12 mouse cellular contexts compared by ENCODE assay signal in genomic region chr17:27940352-27940751, GRCm38 (mm10). TPM values are rescaled to one million over a fixed set of nuclear protein-coding genes. Genes with fewer than 3 reads are reported as not detected.
DNase-seq lines count a peak whose midpoint lies in the region; ATAC-seq and TF ChIP-seq lines count a peak whose summit lies in the region.
"Had no signal": no experiment of that assay in that cellular context is flagged by ENCODE, and none has a peak within 500 bp of the region (broad histone marks: within the 10 kb centered on the region; RNA-seq: fewer than 3 reads in every experiment).

No protein-coding gene starts in this region.

- H3K36me3 ChIP-seq in heart, adult 2 months (ENCODE audit: control insufficient read depth, insufficient read depth, low read length), result no peaks in the 10 kb centered on the region; the same call in 1 of the 2 replicates
- no peaks in the 10 kb centered on the region for H3K36me3 ChIP-seq in neural tube, embryonic 13.5 days
- no peaks in the 10 kb centered on the region for H3K36me3 ChIP-seq in forebrain, embryonic 13.5 days (ENCODE audit: poor library complexity, severe bottlenecking)

- no peak for TF ChIP-seq EP300 in heart, adult 2 months (IDR thresholded peaks at IDR 0.05; ENCODE audit: insufficient read depth, low read depth, low read length)

- no peak overlapping the region for H3K4me2 ChIP-seq in neural tube, embryonic 13.5 days
- no peak overlapping the region for H3K4me2 ChIP-seq in forebrain, embryonic 13.5 days

- no peak for TF ChIP-seq POLR2A in heart, adult 2 months (IDR thresholded peaks at IDR 0.05; ENCODE audit: insufficient read depth, low read depth, low read length)

- intact Hi-C loops in heart, adult 2 months (cut with DNase I), result loop anchor here (2.0 kb wide), 2 partner anchors 16 to 26 kb away; no protein-coding TSS in a partner anchor

- no peak for ATAC-seq in neural tube, embryonic 13.5 days (ENCODE audit: low read depth)
- no peak for ATAC-seq in forebrain, embryonic 13.5 days
- ATAC-seq: CD4-positive, CD25-positive, alpha-beta regulatory T cell, adult 4 months had no signal

- peaks cover 4% of the 10 kb centered on the region for H3K79me2 ChIP-seq in heart, adult 2 months (replicated peaks; ENCODE audit: control insufficient read depth, insufficient read depth, low read length)

- peaks cover 32% of the 10 kb centered on the region for H3K4me1 ChIP-seq in heart, adult 2 months (ENCODE audit: control insufficient read depth, insufficient read depth, low read length)
- H3K4me1 ChIP-seq in neural tube, embryonic 13.5 days (replicated peaks), result peaks cover 52% of the 10 kb centered on the region
- peaks cover 27% of the 10 kb centered on the region for H3K4me1 ChIP-seq in forebrain, embryonic 13.5 days

- TF ChIP-seq CTCF in heart, adult 2 months (IDR thresholded peaks at IDR 0.05), result no peak

- 58% methylated on average over 4 of the region's 4 CpGs for whole genome bisulfite sequencing in heart, adult 2 months
- WGBS in neural tube, embryonic 13.5 days, result 33% methylated on average over 4 of the region's 4 CpGs
- WGBS in large intestine, adult 2 months, result 15% methylated on average over 4 of the region's 4 CpGs
- 72% methylated on average over 4 of the region's 4 CpGs for WGBS in forebrain, embryonic 13.5 days

- H3K9ac ChIP-seq in heart, adult 2 months (ENCODE audit: low read depth, low read length), result no peak overlapping the region
- peak overlapping the region; percentile 35; the same call in 1 of the 2 replicates for H3K9ac ChIP-seq in neural tube, embryonic 13.5 days
- no peak overlapping the region for H3K9ac ChIP-seq in forebrain, embryonic 13.5 days

- H3K27ac ChIP-seq in heart, adult 2 months, result peak overlapping the region; percentile 58
- H3K27ac ChIP-seq in neural tube, embryonic 13.5 days (replicated peaks), result no peak overlapping the region
- H3K27ac ChIP-seq in forebrain, embryonic 13.5 days, result no peak overlapping the region

- peak in 1 of 2 experiments; percentile 35 for DNase-seq in heart, adult 2 months
- DNase-seq in heart, adult 8-10 months (ENCODE audit: low spot score), result no peak
- DNase-seq in neural tube, embryonic 10.5 days (ENCODE audit: extremely low spot score, low spot score), result no peak
- DNase-seq in large intestine, adult 2 months (ENCODE audit: low read depth, low spot score), result peak; percentile 32
- peak; percentile 17 for DNase-seq in mesoderm, embryonic 11.5 days (ENCODE audit: low read depth, low spot score)
- no peak for DNase-seq in frontal cortex, postnatal 10 days (ENCODE audit: low spot score in 2 of 2)
- DNase-seq: cerebellum, adult 9-10 months; liver; right cerebral cortex, postnatal 14 days had no signal

- H3K4me3 ChIP-seq in heart, adult 2 months, result no peak overlapping the region
- no peak overlapping the region for H3K4me3 ChIP-seq in neural tube, embryonic 13.5 days
- no peak overlapping the region for H3K4me3 ChIP-seq in forebrain, embryonic 13.5 days

- H3K27me3 ChIP-seq in heart, adult 2 months (ENCODE audit: control insufficient read depth, insufficient read depth, low read length), result no peaks in the 10 kb centered on the region
- H3K27me3 ChIP-seq in neural tube, embryonic 13.5 days, result no peaks in the 10 kb centered on the region
- no peaks in the 10 kb centered on the region for H3K27me3 ChIP-seq in forebrain, embryonic 13.5 days

- H3K9me3 ChIP-seq in neural tube, embryonic 13.5 days, result no peaks in the 10 kb centered on the region
- H3K9me3 ChIP-seq in forebrain, embryonic 13.5 days (replicated peaks), result no peaks in the 10 kb centered on the region

RNA-seq across cellular contexts. Expression of gene Taf11, which starts 30.7 kb away (rescaled TPM):
- total RNA-seq in heart, adult 2 months (2021), result 10 to 100 TPM; 21.5 to 21.6 TPM
- 12.5 and 13.2 TPM in 2 replicates for polyA plus RNA-seq in heart, adult 2 months (2012; rRNA removed)
- total RNA-seq in heart, adult 8-10 months (2022), result 10 to 100 TPM; 22.9 to 24.7 (median 23.4) TPM
- polyA plus RNA-seq in neural tube, embryonic 13.5 days (2015; fragmentation: Nextera tagmentation; extraction: Ambion mirVana), result 69.2 and 79.7 TPM in 2 replicates
- polyA plus RNA-seq in large intestine, adult 2 months (2012; rRNA removed), result 8.1 and 9.3 TPM in 2 replicates
- polyA plus RNA-seq in forebrain, embryonic 13.5 days (2015; fragmentation: Nextera tagmentation; extraction: Ambion mirVana), result 83.4 and 87.1 TPM in 2 replicates

RNA-seq across cellular contexts. Expression of gene Anks1, which starts 31.2 kb away (rescaled TPM):
- total RNA-seq in heart, adult 2 months (2021), result 10 to 100 TPM; 51.6 to 76.4 TPM
- polyA plus RNA-seq in heart, adult 2 months (2012; rRNA removed), result 64.4 and 90.1 TPM in 2 replicates
- total RNA-seq in heart, adult 8-10 months (2022), result 10 to 100 TPM; 52.9 to 62.0 (median 57.6) TPM
- polyA plus RNA-seq in neural tube, embryonic 13.5 days (2015; fragmentation: Nextera tagmentation; extraction: Ambion mirVana), result 61.9 and 67.9 TPM in 2 replicates
- polyA plus RNA-seq in large intestine, adult 2 months (2012; rRNA removed), result 19.8 and 27.3 TPM in 2 replicates
- 45.2 and 49.8 TPM in 2 replicates for polyA plus RNA-seq in forebrain, embryonic 13.5 days (2015; fragmentation: Nextera tagmentation; extraction: Ambion mirVana)

Comparison
In these comparisons a context has a peak if more than half of its experiments do, and no peak if none do; other contexts are left out.
1. DNase-seq: peak in large intestine, adult 2 months (single experiment) and mesoderm, embryonic 11.5 days (single experiment); none in heart, adult 8-10 months (single experiment), neural tube, embryonic 10.5 days (single experiment) and frontal cortex, postnatal 10 days (0 of 2).